16 mouse cellular contexts compared by ENCODE assay signal in genomic region chr4:122868041-122868440, GRCm38 (mm10).
"Had no signal": no experiment of that assay in that cellular context is flagged by ENCODE, and none has a peak within 500 bp of the region (broad histone marks: within the 10 kb centered on the region; RNA-seq: fewer than 3 reads in every experiment).

No protein-coding gene starts in this region.

- DNase-seq: kidney, adult 8-10 months; kidney, postnatal 25 days; lung, adult 2 months; lung, postnatal 36 days; retina, postnatal 1 day; right cerebral cortex, postnatal 4 days; spleen, adult 18-20 months; thymus, postnatal 36 days had no signal

- ATAC-seq: lung, postnatal 0 days; midbrain, embryonic 15.5 days had no signal

- H3K9ac ChIP-seq: liver, embryonic 15.5 days; midbrain, embryonic 15.5 days; neural tube, embryonic 12.5 days; stomach, embryonic 15.5 days had no signal

- H3K4me3 ChIP-seq: limb, embryonic 10.5 days; liver, embryonic 15.5 days; midbrain, embryonic 15.5 days; neural tube, embryonic 12.5 days; stomach, embryonic 15.5 days had no signal

- H3K27ac ChIP-seq: limb, embryonic 10.5 days; liver, embryonic 15.5 days; midbrain, embryonic 15.5 days; neural tube, embryonic 12.5 days; stomach, embryonic 15.5 days had no signal

- H3K9me3 ChIP-seq: limb, embryonic 10.5 days; liver, embryonic 15.5 days; midbrain, embryonic 15.5 days; neural tube, embryonic 12.5 days; stomach, embryonic 15.5 days had no signal

- H3K27me3 ChIP-seq: liver, embryonic 15.5 days; midbrain, embryonic 15.5 days; neural tube, embryonic 12.5 days; stomach, embryonic 15.5 days had no signal

- H3K4me2 ChIP-seq: liver, embryonic 11.5 days; liver, embryonic 15.5 days; midbrain, embryonic 11.5 days; midbrain, embryonic 15.5 days; neural tube, embryonic 12.5 days; stomach, embryonic 15.5 days had no signal

- H3K4me1 ChIP-seq: limb, embryonic 10.5 days; midbrain, embryonic 15.5 days; neural tube, embryonic 12.5 days; stomach, embryonic 15.5 days had no signal
